Mouse (Mus musculus) brain, embryonic 14.5 days (tissue): ENCODE results near the gene Smim23.

Experiments
- CTCF ChIP-seq: fragments of 200-500 bp; IDR thresholded peaks from 2 replicates; pipeline ENCODE4 v1.5.1; 2012; ENCODE audit warnings: inconsistent platforms, mild to moderate bottlenecking, moderate library complexity, borderline replicate concordance; ENCODE audit not compliant: insufficient read depth, insufficient read length; ENCODE audit errors: extremely low read depth
- POLR2A ChIP-seq: fragments of 200-500 bp; IDR thresholded peaks from 2 replicates; pipeline ENCODE4 v1.6.1; 2012; ENCODE audit warnings: mild to moderate bottlenecking, inconsistent platforms, borderline replicate concordance; ENCODE audit not compliant: poor library complexity, insufficient read depth, insufficient read length, severe bottlenecking; ENCODE audit errors: extremely low read depth

DNA sequence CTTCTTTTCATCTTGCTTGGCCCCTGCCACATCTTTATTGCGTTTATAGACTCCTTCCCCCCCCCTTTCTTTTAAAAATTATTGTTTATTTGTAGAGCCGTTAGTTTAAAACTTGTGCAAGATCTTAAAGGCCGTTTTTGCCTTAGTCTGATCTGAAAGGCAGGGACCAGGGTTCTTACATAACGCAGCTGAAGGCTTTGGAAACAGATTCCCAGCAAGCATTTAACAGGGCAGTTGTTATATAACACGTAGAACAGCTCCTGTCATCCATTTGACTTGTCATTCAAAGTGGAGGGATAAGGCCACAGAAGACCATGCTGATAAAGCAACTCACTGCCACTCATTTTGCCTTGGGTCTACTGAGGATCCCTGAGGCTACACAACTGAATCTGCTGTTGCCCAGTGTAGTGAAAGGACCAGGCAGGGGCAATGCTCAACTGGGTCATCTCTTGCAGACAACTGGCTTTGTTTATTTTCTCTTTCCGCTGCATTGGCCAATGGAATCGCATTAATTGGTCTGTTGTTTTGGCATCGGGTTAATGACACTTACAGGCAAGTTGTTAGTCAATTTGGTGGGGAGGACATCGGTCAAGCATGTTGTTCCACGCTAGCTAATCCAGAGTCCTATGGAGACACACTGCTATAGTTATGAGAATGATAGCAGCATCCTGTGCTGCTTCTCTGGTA, 29.5 kb downstream of the Smim23 start:
- no peak for TF ChIP-seq CTCF
- no peak for TF ChIP-seq POLR2A
